Mouse (Mus musculus) ES-E14 (cell line): ENCODE data around the gene Ints6.

Source experiments
- CHD2 ChIP-seq: IDR thresholded peaks from 2 replicates; pipeline ENCODE4 v1.6.1; 2014; ENCODE audit warnings: mild to moderate bottlenecking, low read depth, low read length, inconsistent platforms
- HCFC1 ChIP-seq: IDR thresholded peaks from 2 replicates; pipeline ENCODE4 v1.6.1; 2012; ENCODE audit warnings: low read length, inconsistent platforms, borderline replicate concordance; ENCODE audit not compliant: insufficient read depth
- MAFK ChIP-seq: IDR thresholded peaks from 2 replicates; pipeline ENCODE4 v1.6.1; 2014; ENCODE audit warnings: mild to moderate bottlenecking, low read depth, low read length, inconsistent platforms; ENCODE audit not compliant: insufficient read depth
- ZC3H11A ChIP-seq: IDR thresholded peaks from 2 replicates; pipeline ENCODE4 v1.6.1; 2012; ENCODE audit warnings: low read depth, mild to moderate bottlenecking, inconsistent platforms, low read length, borderline replicate concordance

GRCm38 (mm10) chr14:62758714-62759113 is 2.3 kb downstream of the Ints6 start:
- TF ChIP-seq HCFC1 (no peak), CHD2 (no peak), ZC3H11A (no peak), MAFK (no peak)
